Mouse (Mus musculus): ENCODE results near the gene Kdelr3.

The Kdelr3 gene

DNA sequence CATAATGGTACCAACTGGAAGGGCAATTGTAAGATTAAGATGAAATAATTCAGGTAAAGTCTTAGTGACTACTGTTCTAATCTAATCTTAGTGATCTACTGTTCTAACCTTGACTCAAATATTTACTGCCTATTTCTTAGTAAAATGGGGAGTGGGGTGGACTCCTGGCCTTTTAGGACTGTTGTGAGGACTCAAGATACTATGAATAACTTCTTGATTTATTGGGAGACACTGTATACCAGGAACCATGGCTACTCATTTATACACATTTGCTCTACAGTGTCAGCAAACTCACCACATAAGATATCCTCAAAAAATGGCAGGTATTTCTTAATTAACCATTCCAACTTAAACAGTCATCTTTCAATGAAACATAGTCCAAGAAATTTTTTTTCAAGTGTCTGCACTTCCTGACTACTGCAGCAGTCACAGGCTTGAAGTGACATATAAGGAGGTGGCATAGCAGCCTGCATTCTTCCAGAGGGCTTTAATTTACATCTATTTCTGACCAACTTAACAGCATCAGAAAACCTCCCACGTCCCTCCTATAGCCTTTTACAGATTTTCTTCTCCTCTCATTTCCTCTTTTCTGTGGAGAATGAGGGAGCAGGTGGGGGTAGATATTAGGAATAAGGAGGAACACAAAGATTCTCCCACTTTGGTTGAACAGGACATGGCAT is 59.5 kb downstream of the Kdelr3 start:
- no peak for DNase-seq (ENCODE audit: low spot score)

DNA sequence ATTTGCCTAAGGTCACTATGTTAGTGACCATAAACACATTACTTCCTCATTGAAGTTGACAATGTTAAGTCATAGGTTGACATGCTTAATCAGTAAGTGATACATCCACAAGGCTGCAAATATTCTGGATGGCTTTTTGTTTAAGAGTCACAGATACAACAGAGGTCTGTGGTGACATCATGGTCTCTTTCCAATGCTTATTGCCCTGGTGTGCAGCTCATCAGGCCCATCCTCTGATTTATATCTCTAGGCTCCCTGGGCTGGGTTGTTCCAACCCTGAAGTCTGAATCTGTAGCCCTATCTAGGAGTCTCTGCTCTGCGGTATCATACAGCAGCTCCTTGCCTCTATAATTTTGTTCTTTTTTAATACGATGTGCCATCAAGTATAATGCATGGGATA is 60.7 kb downstream of the Kdelr3 start:
- no peak for DNase-seq (ENCODE audit: low spot score)

Data from layer of hippocampus, adult 11-12 months (tissue).